Mouse (Mus musculus) G1E-ER4 (cell line): ENCODE measurements around the gene Foxred1. TPM values are rescaled to one million over a fixed set of nuclear protein-coding genes. Genes with fewer than 3 reads are reported as not detected.

ENCODE experiments used
- GATA1 ChIP-seq: IDR thresholded peaks from one replicate; pipeline ENCODE4 v1.8.0; 2012; ENCODE audit warnings: low read length, inconsistent platforms
- polyA plus RNA-seq: library from polyadenylated mRNA; stranded (reverse); fragments of >175 nt; gene quantifications from 2 replicates; pipeline ENCODE4 v1.2.3, GENCODE M21; 2012

The Foxred1 gene
- polyA plus RNA-seq, 1 experiment = 9.0 TPM

GRCm38 (mm10) chr9:35166798-35167635 lies 43.8 kb downstream of the Foxred1 start:
- TF ChIP-seq GATA1 = no peak

- TF ChIP-seq GATA1 = no peak
Observed at GRCm38 (mm10) chr9:35166144-35166797, 44.6 kb downstream of the Foxred1 start.

GRCm38 (mm10) chr9:35164142-35164874 lies 46.5 kb downstream of the Foxred1 start:
- TF ChIP-seq GATA1 = peak; percentile 25

- TF ChIP-seq GATA1 = no peak
Observed at GRCm38 (mm10) chr9:35163011-35163690, 47.7 kb downstream of the Foxred1 start.

GRCm38 (mm10) chr9:35161721-35162120 lies 49.1 kb downstream of the Foxred1 start:
- TF ChIP-seq GATA1 = no peak

GRCm38 (mm10) chr9:35160662-35161061 lies 50.2 kb downstream of the Foxred1 start:
- no peak for TF ChIP-seq GATA1

GRCm38 (mm10) chr9:35158477-35158876 lies 52.4 kb downstream of the Foxred1 start:
- no peak for TF ChIP-seq GATA1

- TF ChIP-seq GATA1 = no peak
Observed at GRCm38 (mm10) chr9:35156862-35157261, 54.0 kb downstream of the Foxred1 start.

GRCm38 (mm10) chr9:35156002-35156710 lies 54.7 kb downstream of the Foxred1 start:
- TF ChIP-seq GATA1 = no peak

Other genes starting within 250 kb of the Foxred1 start
- 32.5 and 46.5 TPM in 2 replicates for gene St3gal4, start 91.8 kb downstream of the Foxred1 start, polyA plus RNA-seq
- 83.2 and 112 TPM in 2 replicates for gene Dcps, start 35.0 kb downstream of the Foxred1 start, polyA plus RNA-seq
- 4.6 and 4.8 TPM in 2 replicates for gene Srpr, start 10.9 kb downstream of the Foxred1 start, polyA plus RNA-seq
- gene Tirap, start 10.8 kb downstream of the Foxred1 start, polyA plus RNA-seq = 6.0 and 7.2 TPM in 2 replicates
- gene Fam118b, start 56.8 kb upstream of the Foxred1 start, polyA plus RNA-seq = 2.3 and 3.0 TPM in 2 replicates
- gene Rpusd4, start 56.8 kb upstream of the Foxred1 start, polyA plus RNA-seq = 1.1 and 3.2 TPM in 2 replicates
- gene Cdon, start 210.1 kb upstream of the Foxred1 start, polyA plus RNA-seq = 0.03 TPM in 1 of 2 replicates, not detected in the other